Mouse (Mus musculus): ENCODE measurements around the gene Abcb9.

DNA sequence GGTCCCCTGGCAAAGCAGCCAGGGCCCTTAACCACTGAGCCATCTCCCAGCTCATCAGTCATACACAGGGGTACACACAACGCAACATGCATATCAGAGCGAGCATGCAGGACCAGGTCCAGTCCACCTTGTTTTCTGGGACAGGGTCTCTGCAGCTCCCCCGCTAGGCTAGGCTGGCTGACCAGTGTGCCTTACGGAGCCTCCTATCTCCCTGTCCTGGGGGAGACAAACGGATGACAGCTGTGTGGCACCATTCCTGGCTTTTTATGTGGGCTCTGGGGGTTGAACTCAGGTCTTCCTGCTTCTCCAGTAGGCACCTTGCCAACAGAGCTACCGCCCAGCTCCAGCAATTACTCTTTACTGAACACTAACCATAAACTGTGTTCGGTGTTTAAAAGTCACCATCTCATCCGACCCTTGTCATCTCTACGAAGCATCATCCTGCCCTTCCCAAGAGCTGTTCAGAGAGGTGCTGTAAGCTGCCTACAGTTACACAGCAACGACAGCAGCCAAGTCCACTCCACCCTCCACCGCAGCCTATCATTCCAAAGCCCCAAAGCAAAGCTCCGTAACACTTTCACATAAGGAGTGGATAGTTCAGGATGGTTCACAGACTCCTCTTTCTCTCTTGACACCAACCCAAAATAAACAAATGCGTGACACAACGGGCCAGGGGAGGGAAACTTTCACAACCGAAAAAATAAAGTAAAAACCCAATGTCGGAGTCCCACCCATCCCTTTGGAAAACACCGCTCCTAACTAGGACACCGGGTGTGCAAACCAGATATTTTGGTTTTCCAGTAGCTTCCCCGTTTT is 66.2 kb downstream of the Abcb9 start:
- no peak for TF ChIP-seq CTCF (IDR thresholded peaks at IDR 0.05; ENCODE audit: extremely low read depth, insufficient read depth, low read length)
- TF ChIP-seq POLR2A (IDR thresholded peaks at IDR 0.05; ENCODE audit: extremely low read depth, insufficient read depth, low read length) = no peak

Data from cortical plate, adult 2 months (tissue).